Mouse (Mus musculus) c-Kit-positive CD71-positive TER-119-negative erythroid progenitor cells, embryonic 14.5 days (primary cell): ENCODE results near the gene Stx8.
A peak's percentile ranks its signal among the peaks of the same experiment; 100 is the strongest.

ENCODE experiments used
- DNase-seq: peaks from one replicate; pipeline ENCODE4 v3.0.0-alpha.2; 2013; ENCODE audit warnings: low read depth

Stx8 gene

GRCm38 (mm10) chr11:68089426-68089825, 123.4 kb downstream of the Stx8 start:
- DNase-seq: no peak

- DNase-seq: no peak
Observed at GRCm38 (mm10) chr11:68089885-68090592, 124.0 kb downstream of the Stx8 start.

GRCm38 (mm10) chr11:68091975-68092759, 126.2 kb downstream of the Stx8 start:
- no peak for DNase-seq

DNA sequence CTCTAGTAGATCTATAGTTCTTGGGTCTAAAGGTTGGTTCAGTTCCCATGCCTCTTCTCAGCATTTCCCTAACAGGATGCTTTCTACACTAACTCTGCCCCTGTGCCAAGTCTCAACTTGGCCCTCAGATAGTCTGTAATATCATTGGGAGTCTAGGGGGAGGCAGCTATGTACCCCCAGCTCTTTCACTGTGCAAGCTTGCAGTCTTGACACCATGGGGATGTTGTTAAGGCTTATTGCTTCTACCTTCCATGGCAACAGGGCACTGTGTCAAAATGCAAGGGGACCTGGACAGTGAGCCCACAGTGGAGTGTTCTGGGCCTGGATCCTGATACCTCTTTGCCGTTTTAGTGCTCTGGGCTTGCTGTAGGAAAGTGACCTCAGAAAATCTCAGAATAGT, 135.6 kb downstream of the Stx8 start:
- DNase-seq: no peak

- DNase-seq: no peak
Observed at GRCm38 (mm10) chr11:68103480-68103879, 137.5 kb downstream of the Stx8 start.

- no peak for DNase-seq
Observed at GRCm38 (mm10) chr11:68106053-68106452, 140.1 kb downstream of the Stx8 start.

GRCm38 (mm10) chr11:68113454-68114100, 147.6 kb downstream of the Stx8 start:
- no peak for DNase-seq

DNA sequence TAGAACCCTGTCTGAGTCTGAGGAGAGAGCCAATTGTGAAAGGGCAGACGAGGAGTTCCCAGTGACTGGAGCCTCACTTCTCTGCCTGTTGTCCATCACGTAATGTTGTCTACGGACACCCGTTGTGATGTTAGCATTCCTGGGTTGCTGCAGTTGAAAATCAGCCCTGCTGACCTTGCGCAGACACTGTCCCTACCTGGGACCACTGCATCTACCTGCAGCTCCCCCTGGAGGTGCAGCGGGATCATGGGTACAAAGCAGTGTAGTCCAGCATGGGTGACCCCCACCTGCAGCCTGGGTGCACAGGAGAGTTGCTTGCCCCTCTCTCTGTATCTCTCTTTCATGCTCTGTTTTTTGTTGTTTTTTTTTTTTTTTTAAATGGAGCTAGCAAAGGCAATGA, 148.2 kb downstream of the Stx8 start:
- DNase-seq: no peak

DNA sequence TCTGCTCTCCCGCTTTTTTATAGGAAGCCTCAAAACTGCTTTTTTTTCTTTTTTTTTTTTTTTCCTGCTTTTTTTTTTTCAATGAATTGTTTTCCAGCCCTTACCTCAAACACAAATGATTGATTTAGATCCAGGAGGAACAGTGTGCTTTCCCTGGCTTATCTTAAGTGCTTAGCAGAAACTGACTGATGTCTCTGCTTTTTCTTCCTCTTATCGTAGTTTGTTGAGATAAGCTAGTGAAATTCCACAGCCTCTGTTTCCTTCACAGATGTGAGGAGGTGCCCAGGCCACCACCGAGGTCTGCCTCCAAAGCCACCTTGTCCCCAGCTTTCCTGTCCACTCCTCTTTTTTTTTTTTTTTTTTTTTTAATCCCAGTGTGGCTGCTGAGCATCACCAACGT, 150.2 kb downstream of the Stx8 start:
- DNase-seq: no peak

DNA sequence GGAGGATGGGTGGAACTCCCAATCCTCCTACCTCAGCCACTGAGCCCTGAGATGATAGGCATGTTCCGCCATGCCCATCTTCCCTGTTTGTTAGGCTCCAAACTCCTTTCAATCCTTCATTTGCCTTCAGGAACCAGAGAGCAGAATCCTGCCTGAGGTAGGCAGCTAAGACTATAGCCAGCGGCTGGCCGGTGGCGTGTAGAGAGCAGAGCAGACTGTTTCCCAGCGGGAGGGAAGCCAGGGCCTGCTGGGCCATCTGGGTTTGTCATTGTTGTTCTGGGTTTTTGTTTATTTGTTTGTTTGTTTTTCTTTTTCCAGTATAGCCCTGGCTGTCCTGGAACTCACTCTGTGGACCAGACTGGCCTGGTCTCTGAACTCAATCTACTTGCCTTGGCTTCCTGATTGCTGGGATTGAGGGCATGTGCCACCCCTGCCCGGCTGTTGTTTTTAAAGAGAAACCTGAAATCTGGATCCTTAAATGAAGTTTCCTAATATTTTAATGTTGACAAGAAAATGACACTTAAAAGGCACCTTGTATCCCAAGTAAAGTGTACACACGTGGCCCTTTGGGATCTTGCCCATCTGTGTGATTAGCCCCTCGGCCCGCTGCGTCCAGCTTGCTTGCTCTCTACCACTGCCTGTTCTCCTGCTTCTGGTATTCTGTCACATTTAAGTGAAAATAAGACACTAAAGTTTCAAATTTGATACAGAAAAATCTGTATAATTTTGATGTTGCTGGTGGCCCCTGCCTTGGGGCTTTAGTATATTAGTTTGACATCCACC, 152.1 kb downstream of the Stx8 start:
- no peak for DNase-seq

- DNase-seq: no peak
Observed at GRCm38 (mm10) chr11:68118679-68119078, 152.7 kb downstream of the Stx8 start.

GRCm38 (mm10) chr11:68119136-68119535, 153.1 kb downstream of the Stx8 start:
- DNase-seq: peak; percentile 4

DNA sequence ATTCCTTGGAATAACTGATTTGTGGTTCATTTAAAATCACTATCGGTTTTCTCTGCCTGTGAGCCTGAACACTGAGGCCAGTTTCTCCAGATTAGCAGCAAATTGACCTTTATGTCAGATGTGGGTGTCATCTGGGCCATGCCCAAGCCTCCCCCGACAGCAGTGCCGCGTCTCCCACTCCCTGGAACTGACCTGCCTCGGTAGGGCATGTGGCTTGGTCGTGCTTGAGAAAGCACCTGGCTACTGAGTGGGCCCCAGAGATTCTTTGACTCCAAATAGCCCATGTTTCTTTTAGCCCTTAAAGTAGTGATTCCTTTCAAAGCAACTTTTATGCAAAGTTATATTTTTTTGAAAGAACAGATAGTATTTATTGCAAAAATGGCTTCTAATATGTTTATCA, 155.3 kb downstream of the Stx8 start:
- DNase-seq: no peak

- DNase-seq: no peak
Observed at GRCm38 (mm10) chr11:68121660-68122059, 155.7 kb downstream of the Stx8 start.

DNA sequence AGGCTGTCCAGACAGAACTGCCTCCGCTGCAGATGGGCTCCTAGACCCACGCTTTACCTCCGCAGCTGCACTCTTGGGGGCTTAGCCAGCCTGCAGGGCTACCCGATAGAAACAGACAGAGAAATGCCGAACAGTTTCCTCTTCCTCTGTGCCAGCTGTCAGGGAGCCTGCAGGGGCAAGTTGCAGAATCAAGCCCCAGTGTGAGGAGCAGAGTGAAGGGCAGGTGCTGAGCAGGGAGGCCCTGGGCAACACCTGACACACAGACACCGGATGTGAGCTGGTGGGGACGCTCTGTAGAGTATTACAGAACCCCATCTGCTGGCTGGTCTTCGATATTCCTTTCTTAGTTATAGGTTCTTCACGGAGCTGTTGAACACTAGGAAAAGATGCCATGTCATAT, 160.1 kb downstream of the Stx8 start:
- DNase-seq: no peak

DNA sequence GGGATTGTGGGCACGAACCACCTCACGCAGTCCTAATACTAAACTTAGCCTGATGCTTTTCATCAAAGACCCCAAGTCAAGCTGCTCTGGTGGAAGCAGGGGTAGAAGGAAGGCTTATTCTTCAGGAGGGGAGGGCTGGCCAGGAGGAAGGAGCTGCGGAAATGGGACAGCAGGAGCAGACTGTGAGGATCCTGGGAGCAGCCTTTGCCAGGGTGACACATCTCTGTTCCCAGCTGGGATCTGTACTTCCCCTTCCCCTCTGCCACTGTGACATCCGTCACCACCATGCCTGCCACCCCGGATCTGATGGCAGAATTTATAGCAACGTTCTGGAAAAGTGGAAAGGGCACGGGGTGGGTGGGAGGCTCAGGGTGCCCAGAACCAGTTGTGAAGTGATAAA, 168.5 kb downstream of the Stx8 start:
- DNase-seq: no peak

DNA sequence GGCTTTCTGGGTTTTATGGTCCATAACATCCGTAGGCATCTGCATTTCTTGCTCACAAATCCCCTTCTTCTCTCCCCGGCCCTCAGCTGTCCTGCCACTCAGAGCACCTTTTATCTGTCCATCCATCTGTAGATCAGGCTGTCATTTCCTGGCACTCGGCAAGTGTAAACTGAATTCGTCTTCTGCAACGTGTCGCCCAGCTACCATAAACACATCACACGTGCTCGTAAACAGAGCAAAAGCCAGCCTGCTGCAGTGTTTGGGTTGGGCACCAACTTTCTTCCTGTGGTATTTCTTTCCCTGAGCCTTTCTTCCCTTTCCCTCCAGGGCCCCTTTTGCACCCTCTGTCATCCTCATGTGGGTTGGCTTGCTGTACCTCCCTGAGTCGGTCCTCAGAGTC, 169.4 kb downstream of the Stx8 start:
- no peak for DNase-seq

DNA sequence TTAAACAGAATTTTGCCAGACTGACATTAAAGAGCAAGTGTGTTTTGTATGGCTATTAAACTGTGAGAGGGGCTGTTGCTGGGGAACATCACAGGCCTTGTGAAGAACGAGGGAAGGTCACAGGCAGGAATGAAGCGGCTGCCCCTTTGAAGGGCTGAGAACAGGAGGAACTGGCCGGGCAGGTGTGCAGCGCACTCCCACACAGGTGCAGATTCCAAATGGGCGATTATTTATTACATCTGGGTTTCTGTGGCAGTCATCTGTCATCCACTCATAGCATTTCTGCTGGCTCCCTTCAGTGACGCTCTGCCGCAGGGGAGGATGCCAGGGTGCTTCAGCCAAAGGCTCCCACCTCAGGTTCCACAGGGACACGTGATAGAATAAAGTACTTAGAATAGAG, 170.7 kb downstream of the Stx8 start:
- DNase-seq: no peak

- DNase-seq: no peak
Observed at GRCm38 (mm10) chr11:68142296-68142695, 176.3 kb downstream of the Stx8 start.

DNA sequence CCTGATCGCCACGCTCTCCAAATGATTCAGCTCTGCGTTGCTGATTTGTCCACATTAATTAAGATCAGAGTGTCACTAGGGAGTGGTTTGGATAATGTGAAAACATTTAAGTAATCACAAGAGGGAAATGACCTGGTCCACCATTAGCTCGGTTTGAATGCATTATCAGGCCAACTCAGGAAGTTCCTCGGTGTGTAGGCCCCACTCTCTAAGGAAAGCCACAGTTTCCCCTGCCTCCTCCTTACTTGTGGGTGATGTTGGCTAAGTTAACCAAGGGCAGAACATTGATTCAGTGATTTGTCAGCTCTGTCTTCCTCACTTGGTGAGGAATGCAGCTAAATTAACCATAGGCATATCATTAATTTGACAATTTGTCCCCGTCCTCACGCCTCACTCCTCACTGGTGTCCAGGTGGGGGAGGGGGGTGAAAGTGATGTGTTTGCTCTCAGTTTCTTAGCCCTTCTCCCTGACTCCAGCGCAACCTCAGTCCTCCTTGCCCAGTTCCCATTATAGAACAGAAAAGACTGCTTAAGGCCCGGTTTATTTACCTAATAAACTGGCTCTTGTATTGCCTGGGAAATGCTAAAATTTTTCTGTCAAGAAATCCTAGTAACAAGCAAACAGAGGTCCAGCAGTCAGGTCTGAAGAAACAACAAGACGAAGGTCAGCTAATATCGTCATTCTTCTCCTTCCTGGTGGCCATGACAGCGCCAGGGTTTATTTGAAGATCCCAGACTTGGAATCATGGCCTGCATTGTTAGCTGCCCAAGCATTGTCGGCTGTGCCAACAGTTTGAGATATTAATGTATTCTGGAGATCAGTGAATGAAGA, 178.5 kb downstream of the Stx8 start:
- no peak for DNase-seq

- no peak for DNase-seq
Observed at GRCm38 (mm10) chr11:68145066-68145585, 179.1 kb downstream of the Stx8 start.
